In the genomic region with DNA sequence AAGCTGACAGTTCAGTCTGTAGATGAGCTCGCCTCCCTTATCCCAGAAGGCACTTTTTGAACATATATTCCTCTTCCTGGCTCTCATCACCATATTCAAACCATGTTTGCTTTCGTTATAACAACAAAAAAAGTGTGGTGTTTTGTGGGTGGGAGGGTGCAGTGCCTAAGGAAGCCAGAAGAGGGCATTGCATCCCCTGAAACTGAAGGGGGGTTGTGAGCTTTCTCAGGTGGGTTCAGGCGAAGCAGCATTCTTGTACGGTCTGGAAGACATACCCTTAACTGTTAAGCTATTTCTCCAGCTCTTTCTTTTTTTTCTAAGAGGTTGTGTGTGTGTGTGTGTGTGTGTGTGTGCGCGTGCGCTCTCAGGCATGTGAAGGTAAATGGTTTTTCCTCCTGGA, we compare ENCODE assay signal across 8 mouse cellular contexts. TPM values are rescaled to one million over a fixed set of nuclear protein-coding genes. Genes with fewer than 3 reads are reported as not detected.
DNase-seq lines count a peak whose midpoint lies in the region; ATAC-seq lines count a peak whose summit lies in the region.

No protein-coding gene starts in this region.

- DNase-seq in heart, adult 11 months, result peak; percentile 97
- no peak for DNase-seq in heart, postnatal 25 days (ENCODE audit: low spot score)
- DNase-seq in adrenal gland, postnatal 36 days, result peak; percentile 72 to 77
- peak; percentile 92 for DNase-seq in induced T-regulatory cell, adult 2 months (ENCODE audit: low read depth)
- peak; percentile 90 for DNase-seq in naive thymus-derived CD4-positive, alpha-beta T cell, adult 2 months (ENCODE audit: low read depth)
- peak; percentile 77 to 84 for DNase-seq in thymus, postnatal 10 days (ENCODE audit: low spot score in 2 of 2)

- no peaks in the 10 kb centered on the region for H3K9me3 ChIP-seq in forebrain, embryonic 16.5 days (ENCODE audit: control insufficient read depth, low read length)
- no peaks in the 10 kb centered on the region for H3K9me3 ChIP-seq in limb, embryonic 15.5 days

- peaks cover 8% of the 10 kb centered on the region for H3K36me3 ChIP-seq in forebrain, embryonic 16.5 days (ENCODE audit: control insufficient read depth, insufficient read depth)
- H3K36me3 ChIP-seq in limb, embryonic 15.5 days, result peaks cover 44% of the 10 kb centered on the region

- H3K4me1 ChIP-seq in forebrain, embryonic 16.5 days (replicated peaks; ENCODE audit: control insufficient read depth, insufficient read depth, low read length), result peaks cover 68% of the 10 kb centered on the region
- peaks cover 62% of the 10 kb centered on the region for H3K4me1 ChIP-seq in limb, embryonic 15.5 days

- H3K27ac ChIP-seq in forebrain, embryonic 16.5 days (ENCODE audit: low read length), result no peak overlapping the region
- H3K27ac ChIP-seq in limb, embryonic 15.5 days, result peak overlapping the region; percentile 80

- H3K27me3 ChIP-seq in forebrain, embryonic 16.5 days (replicated peaks; ENCODE audit: control insufficient read depth, insufficient read depth, low read length), result peaks cover 18% of the 10 kb centered on the region
- peaks cover 15% of the 10 kb centered on the region for H3K27me3 ChIP-seq in limb, embryonic 15.5 days

- no peak overlapping the region for H3K4me3 ChIP-seq in forebrain, embryonic 16.5 days (replicated peaks; ENCODE audit: low read length)
- H3K4me3 ChIP-seq in limb, embryonic 15.5 days, result peak overlapping the region; percentile 55; the same call in 1 of the 2 replicates

- intact Hi-C loops in heart, postnatal 25 days (cut with DNase I), result loop anchor here (1.0 to 5.0 kb wide), 3 partner anchors 15 to 457 kb away; partner anchors contain the start of genes 4921524J17Rik, Hook2 and Ier2

- H3K4me2 ChIP-seq in forebrain, embryonic 16.5 days (ENCODE audit: low read length), result peak overlapping the region; percentile 91; the same call in 1 of the 2 replicates
- no peak overlapping the region for H3K4me2 ChIP-seq in limb, embryonic 15.5 days

- WGBS in forebrain, embryonic 16.5 days, result 31% methylated on average over 7 of the region's 7 CpGs
- whole genome bisulfite sequencing in limb, embryonic 15.5 days, result 27% methylated on average over 7 of the region's 7 CpGs

- no peak for ATAC-seq in forebrain, embryonic 16.5 days
- no peak for ATAC-seq in limb, embryonic 15.5 days (ENCODE audit: insufficient number of reproducible peaks, low FRiP score, low TSS enrichment, low read depth)

- no peak overlapping the region for H3K9ac ChIP-seq in forebrain, embryonic 16.5 days (replicated peaks; ENCODE audit: low read depth, low read length)
- H3K9ac ChIP-seq in limb, embryonic 15.5 days, result no peak overlapping the region

RNA-seq across cellular contexts. Expression of gene Junb, which starts 3.1 kb away (rescaled TPM):
- total RNA-seq in heart, postnatal 25 days (2021), result 10 to 100 TPM; 13.8 to 17.2 TPM
- total RNA-seq in adrenal gland, postnatal 36 days (2021), result 100 to 1,000 TPM in 1 of 2 experiments, 10 to 100 TPM in 1; 71.5 to 139 TPM
- 7.6 and 8.2 TPM in 2 replicates for polyA plus RNA-seq in forebrain, embryonic 16.5 days (2015; fragmentation: Nextera tagmentation; extraction: Ambion mirVana)
- 30.4 and 42.5 TPM in 2 replicates for polyA plus RNA-seq in limb, embryonic 15.5 days (2015; fragmentation: Nextera tagmentation; extraction: Ambion mirVana)

RNA-seq across cellular contexts. Expression of gene Rnaseh2a, which starts 5.9 kb away (rescaled TPM):
- 10 to 100 TPM; 45.2 to 48.2 TPM for total RNA-seq in heart, postnatal 25 days (2021)
- total RNA-seq in adrenal gland, postnatal 36 days (2021), result 100 to 1,000 TPM; 109 to 136 TPM
- 79.9 and 85.8 TPM in 2 replicates for polyA plus RNA-seq in forebrain, embryonic 16.5 days (2015; fragmentation: Nextera tagmentation; extraction: Ambion mirVana)
- polyA plus RNA-seq in limb, embryonic 15.5 days (2015; fragmentation: Nextera tagmentation; extraction: Ambion mirVana), result 95.2 and 95.6 TPM in 2 replicates

RNA-seq across cellular contexts. Expression of gene Prdx2, which starts 6.0 kb away (rescaled TPM):
- 100 to 1,000 TPM; 650 to 659 TPM for total RNA-seq in heart, postnatal 25 days (2021)
- 100 to 1,000 TPM; 651 to 659 TPM for total RNA-seq in adrenal gland, postnatal 36 days (2021)
- polyA plus RNA-seq in forebrain, embryonic 16.5 days (2015; fragmentation: Nextera tagmentation; extraction: Ambion mirVana), result 1,287 and 1,394 TPM in 2 replicates
- polyA plus RNA-seq in limb, embryonic 15.5 days (2015; fragmentation: Nextera tagmentation; extraction: Ambion mirVana), result 635 and 681 TPM in 2 replicates

RNA-seq across cellular contexts. Expression of gene Gm49661, which starts 6.2 kb away (rescaled TPM):
- not detected for total RNA-seq in heart, postnatal 25 days (2021)
- total RNA-seq in adrenal gland, postnatal 36 days (2021), result 1 to 10 TPM in 1 of 2 experiments, not detected in 1; 1.5 TPM
- polyA plus RNA-seq in forebrain, embryonic 16.5 days (2015; fragmentation: Nextera tagmentation; extraction: Ambion mirVana), result not detected in 2 replicates
- not detected in 2 replicates for polyA plus RNA-seq in limb, embryonic 15.5 days (2015; fragmentation: Nextera tagmentation; extraction: Ambion mirVana)

RNA-seq across cellular contexts. Expression of gene Hook2, which starts 15.0 kb away (rescaled TPM):
- total RNA-seq in heart, postnatal 25 days (2021), result 1 to 10 TPM; 2.0 to 2.1 TPM
- total RNA-seq in adrenal gland, postnatal 36 days (2021), result 1 to 10 TPM; 7.0 to 8.2 TPM
- polyA plus RNA-seq in forebrain, embryonic 16.5 days (2015; fragmentation: Nextera tagmentation; extraction: Ambion mirVana), result 31.3 and 39.8 TPM in 2 replicates
- polyA plus RNA-seq in limb, embryonic 15.5 days (2015; fragmentation: Nextera tagmentation; extraction: Ambion mirVana), result 26.9 and 28.8 TPM in 2 replicates
